Mouse (Mus musculus) testis, adult 2 months (tissue): ENCODE results near the gene Tlx3.

ENCODE experiments used
- CTCF ChIP-seq: fragments of 200-500 bp; IDR thresholded peaks from 2 replicates; pipeline ENCODE4 v1.5.1; 2012; ENCODE audit warnings: low read depth, mild to moderate bottlenecking, inconsistent platforms, low read length, moderate library complexity; ENCODE audit not compliant: control insufficient read depth, insufficient read depth, insufficient replicate concordance
- POLR2A ChIP-seq: fragments of 200-500 bp; IDR thresholded peaks from 2 replicates; pipeline ENCODE4 v1.6.1; 2012; ENCODE audit warnings: low read depth, mild to moderate bottlenecking, inconsistent platforms, low read length, moderate library complexity; ENCODE audit not compliant: control insufficient read depth

DNA sequence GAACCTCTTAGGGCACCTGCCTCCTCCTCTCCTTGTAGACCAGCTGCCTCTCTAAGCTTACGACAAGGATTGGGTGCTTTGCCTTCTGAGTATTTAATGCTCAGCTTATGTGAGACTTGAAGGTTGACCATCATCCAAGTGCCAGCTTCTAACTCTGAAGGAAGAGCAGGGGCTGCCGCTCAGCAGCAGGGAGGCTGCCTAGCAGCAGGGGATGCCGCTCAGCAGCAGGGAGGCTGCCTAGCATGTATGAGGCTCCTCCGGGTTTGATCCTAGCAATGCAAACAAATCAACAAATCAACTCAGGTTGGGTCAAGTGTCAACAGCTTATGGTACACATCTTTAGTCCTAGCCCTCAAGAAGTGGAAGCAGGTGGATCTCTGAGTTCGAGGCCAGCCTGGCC, 28.7 kb upstream of the Tlx3 start:
- TF ChIP-seq CTCF, result no peak
- no peak for TF ChIP-seq POLR2A
